Mouse (Mus musculus): ENCODE data around the gene Memo1. TPM values are rescaled to one million over a fixed set of nuclear protein-coding genes. Genes with fewer than 3 reads are reported as not detected.

The Memo1 gene
- polyA plus RNA-seq (2015; fragmentation: Nextera tagmentation; extraction: Ambion mirVana) = 77.2 and 91.3 TPM in 2 replicates

GRCm38 (mm10) chr17:74295026-74295970 lies at the start of gene Memo1:
Gene Memo1, minus strand, starts transcription at chr17:74295521.

GRCm38 (mm10) chr17:74338937-74339804 lies 43.9 kb upstream of the Memo1 start, which contains the start of gene Spast:
Gene Spast, plus strand, starts transcription at chr17:74338987.

GRCm38 (mm10) chr17:74323844-74324243 lies 28.5 kb upstream of the Memo1 start, which contains the start of gene Dpy30:
Gene Dpy30, minus strand, starts transcription at chr17:74323944.

Other genes starting within 250 kb of the Memo1 start
- 6.8 and 12.9 TPM in 2 replicates for gene Srd5a2, start 247.6 kb downstream of the Memo1 start, polyA plus RNA-seq (2015; fragmentation: Nextera tagmentation; extraction: Ambion mirVana)
- 279 and 285 TPM in 2 replicates for gene Dpy30, start 28.4 kb upstream of the Memo1 start, polyA plus RNA-seq (2015; fragmentation: Nextera tagmentation; extraction: Ambion mirVana)
- 12.3 and 12.7 TPM in 2 replicates for gene Spast, start 43.5 kb upstream of the Memo1 start, polyA plus RNA-seq (2015; fragmentation: Nextera tagmentation; extraction: Ambion mirVana)
- gene Slc30a6, start 100.1 kb upstream of the Memo1 start, polyA plus RNA-seq (2015; fragmentation: Nextera tagmentation; extraction: Ambion mirVana) = 21.8 and 39.9 TPM in 2 replicates
- gene Nlrc4, start 163.6 kb upstream of the Memo1 start, polyA plus RNA-seq (2015; fragmentation: Nextera tagmentation; extraction: Ambion mirVana) = 0.37 and 0.60 TPM in 2 replicates
- gene Yipf4, start 194.0 kb upstream of the Memo1 start, polyA plus RNA-seq (2015; fragmentation: Nextera tagmentation; extraction: Ambion mirVana) = 105 and 141 TPM in 2 replicates
- 56.8 and 70.3 TPM in 2 replicates for gene Birc6, start 232.8 kb upstream of the Memo1 start, polyA plus RNA-seq (2015; fragmentation: Nextera tagmentation; extraction: Ambion mirVana)

Measured in adrenal gland, postnatal 0 days (tissue).